Mouse (Mus musculus): Measurements from ENCODE around the gene Ttc3. TPM values are rescaled to one million over a fixed set of nuclear protein-coding genes. Genes with fewer than 3 reads are reported as not detected.

Gene Ttc3
- polyA plus RNA-seq, 1 experiment from 2014 or later = 875 TPM

DNA sequence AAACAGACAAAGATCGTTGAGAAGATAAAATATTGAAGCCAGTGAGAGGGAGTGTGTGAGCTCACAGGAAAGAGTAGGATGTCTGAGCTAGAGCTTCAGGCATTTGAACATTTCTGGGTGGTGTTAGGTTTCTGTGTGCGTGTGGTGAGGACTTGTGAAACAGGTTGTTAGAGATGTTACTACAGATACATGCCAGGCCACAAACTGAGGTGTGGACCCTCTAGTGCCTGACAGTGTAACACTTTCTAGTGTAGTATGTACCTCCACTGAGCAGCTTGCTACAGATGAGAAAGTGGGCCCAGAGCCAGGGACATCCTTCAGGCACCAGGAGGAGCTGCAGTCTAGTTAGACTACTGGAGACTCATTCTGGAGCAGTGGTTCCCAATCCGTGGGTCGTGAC is 31.8 kb downstream of the Ttc3 start:
- Histone ChIP-seq H3K27ac (ENCODE audit: low read length) (no peak overlapping the region), H3K9me3 (ENCODE audit: control insufficient read depth, low read length) (no peaks in the 10 kb centered on the region), H3K27me3 (replicated peaks; ENCODE audit: control insufficient read depth, insufficient read depth, low read length) (no peaks in the 10 kb centered on the region), H3K4me1 (replicated peaks; ENCODE audit: control insufficient read depth, insufficient read depth, low read length) (peaks cover 3% of the 10 kb centered on the region; the same call in 1 of the 2 replicates), H3K4me2 (ENCODE audit: low read length) (no peak overlapping the region), H3K36me3 (ENCODE audit: control insufficient read depth, insufficient read depth) (peaks cover 17% of the 10 kb centered on the region; the same call in 1 of the 2 replicates), H3K4me3 (replicated peaks; ENCODE audit: low read length) (no peak overlapping the region), H3K9ac (replicated peaks; ENCODE audit: low read depth, low read length) (no peak overlapping the region)
- 0 out of 2 replicates have a peak, but pooled peaks have one; percentile 23 for ATAC-seq
- WGBS = 85% methylated on average over 4 of the region's 4 CpGs

DNA sequence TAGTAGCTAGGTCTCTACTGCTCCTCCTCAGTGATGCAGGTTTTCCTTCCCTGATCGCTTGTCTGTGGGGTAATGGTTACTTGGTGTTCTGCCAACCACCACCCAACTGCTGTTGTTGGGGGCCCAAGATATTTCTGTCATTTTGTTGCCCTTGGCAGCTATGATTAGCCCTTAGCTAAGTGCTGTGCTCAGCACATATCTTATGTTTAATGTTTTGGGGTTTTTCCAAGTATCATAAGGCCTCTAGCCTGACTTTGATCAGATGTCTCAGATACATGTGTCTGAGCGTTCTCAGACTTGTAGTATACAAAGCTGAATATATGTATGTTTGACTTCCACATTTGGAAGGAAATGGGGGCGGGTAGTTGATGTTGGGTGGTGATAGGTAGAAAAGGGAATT is 40.9 kb downstream of the Ttc3 start:
- H3K27me3 ChIP-seq (replicated peaks; ENCODE audit: control insufficient read depth, insufficient read depth, low read length) = no peaks in the 10 kb centered on the region
- 83% methylated on average over 3 of the region's 3 CpGs for WGBS
- no peaks in the 10 kb centered on the region for H3K9me3 ChIP-seq (ENCODE audit: control insufficient read depth, low read length)
- no peaks in the 10 kb centered on the region for H3K4me1 ChIP-seq (replicated peaks; ENCODE audit: control insufficient read depth, insufficient read depth, low read length)
- no peak overlapping the region for H3K4me3 ChIP-seq (replicated peaks; ENCODE audit: low read length)
- H3K27ac ChIP-seq (ENCODE audit: low read length) = no peak overlapping the region
- no peak overlapping the region for H3K4me2 ChIP-seq (ENCODE audit: low read length)
- H3K9ac ChIP-seq (replicated peaks; ENCODE audit: low read depth, low read length) = no peak overlapping the region
- ATAC-seq = no peak
- peaks cover 17% of the 10 kb centered on the region; the same call in 1 of the 2 replicates for H3K36me3 ChIP-seq (ENCODE audit: control insufficient read depth, insufficient read depth)

- H3K36me3 ChIP-seq (ENCODE audit: control insufficient read depth, insufficient read depth) = peaks cover 15% of the 10 kb centered on the region
- H3K4me3 ChIP-seq (replicated peaks; ENCODE audit: low read length) = no peak overlapping the region
- no peaks in the 10 kb centered on the region for H3K4me1 ChIP-seq (replicated peaks; ENCODE audit: control insufficient read depth, insufficient read depth, low read length)
- no peaks in the 10 kb centered on the region for H3K27me3 ChIP-seq (replicated peaks; ENCODE audit: control insufficient read depth, insufficient read depth, low read length)
- no peaks in the 10 kb centered on the region for H3K9me3 ChIP-seq (ENCODE audit: control insufficient read depth, low read length)
- no peak overlapping the region for H3K9ac ChIP-seq (replicated peaks; ENCODE audit: low read depth, low read length)
- ATAC-seq = no peak
- H3K4me2 ChIP-seq (ENCODE audit: low read length) = no peak overlapping the region
- H3K27ac ChIP-seq (ENCODE audit: low read length) = no peak overlapping the region
- 93% methylated on average over 2 of the region's 2 CpGs for WGBS
Observed at GRCm38 (mm10) chr16:94412198-94412597, 41.8 kb downstream of the Ttc3 start.

- Histone ChIP-seq H3K4me3 (replicated peaks; ENCODE audit: low read length) (no peak overlapping the region), H3K27ac (ENCODE audit: low read length) (no peak overlapping the region), H3K9me3 (ENCODE audit: control insufficient read depth, low read length) (no peaks in the 10 kb centered on the region), H3K27me3 (replicated peaks; ENCODE audit: control insufficient read depth, insufficient read depth, low read length) (no peaks in the 10 kb centered on the region), H3K36me3 (ENCODE audit: control insufficient read depth, insufficient read depth) (peaks cover 18% of the 10 kb centered on the region), H3K9ac (replicated peaks; ENCODE audit: low read depth, low read length) (no peak overlapping the region), H3K4me2 (ENCODE audit: low read length) (no peak overlapping the region), H3K4me1 (replicated peaks; ENCODE audit: control insufficient read depth, insufficient read depth, low read length) (no peaks in the 10 kb centered on the region)
- 96% methylated on average over 4 of the region's 4 CpGs for WGBS
- peak; percentile 50; the same call in 1 of the 2 replicates for ATAC-seq
Observed at GRCm38 (mm10) chr16:94412760-94413159, 42.3 kb downstream of the Ttc3 start.

- Histone ChIP-seq H3K4me2 (ENCODE audit: low read length) (no peak overlapping the region), H3K9ac (replicated peaks; ENCODE audit: low read depth, low read length) (no peak overlapping the region), H3K36me3 (ENCODE audit: control insufficient read depth, insufficient read depth) (peaks cover 28% of the 10 kb centered on the region), H3K27ac (ENCODE audit: low read length) (no peak overlapping the region), H3K9me3 (ENCODE audit: control insufficient read depth, low read length) (no peaks in the 10 kb centered on the region), H3K4me3 (replicated peaks; ENCODE audit: low read length) (no peak overlapping the region), H3K27me3 (replicated peaks; ENCODE audit: control insufficient read depth, insufficient read depth, low read length) (no peaks in the 10 kb centered on the region), H3K4me1 (replicated peaks; ENCODE audit: control insufficient read depth, insufficient read depth, low read length) (no peaks in the 10 kb centered on the region)
- 91% methylated on average over 6 of the region's 6 CpGs for WGBS
- no peak for ATAC-seq
Observed at GRCm38 (mm10) chr16:94414151-94414550, 43.7 kb downstream of the Ttc3 start.

- ATAC-seq = no peak
- WGBS = 96% methylated on average over 3 of the region's 3 CpGs
- no peaks in the 10 kb centered on the region for H3K4me1 ChIP-seq (replicated peaks; ENCODE audit: control insufficient read depth, insufficient read depth, low read length)
Observed at GRCm38 (mm10) chr16:94420498-94420897, 50.1 kb downstream of the Ttc3 start.

GRCm38 (mm10) chr16:94428948-94429347 is 58.5 kb downstream of the Ttc3 start:
- Histone ChIP-seq H3K4me2 (ENCODE audit: low read length) (no peak overlapping the region), H3K4me1 (replicated peaks; ENCODE audit: control insufficient read depth, insufficient read depth, low read length) (no peaks in the 10 kb centered on the region), H3K9me3 (ENCODE audit: control insufficient read depth, low read length) (no peaks in the 10 kb centered on the region), H3K4me3 (replicated peaks; ENCODE audit: low read length) (no peak overlapping the region), H3K9ac (replicated peaks; ENCODE audit: low read depth, low read length) (no peak overlapping the region), H3K27ac (ENCODE audit: low read length) (no peak overlapping the region), H3K27me3 (replicated peaks; ENCODE audit: control insufficient read depth, insufficient read depth, low read length) (no peaks in the 10 kb centered on the region), H3K36me3 (ENCODE audit: control insufficient read depth, insufficient read depth) (peaks cover 56% of the 10 kb centered on the region)
- no peak for ATAC-seq
- 95% methylated on average over 4 of the region's 4 CpGs for WGBS

More at GRCm38 (mm10) chr16:94420498-94420897, 50.1 kb downstream of the Ttc3 start:
- H3K9ac ChIP-seq (replicated peaks; ENCODE audit: low read depth, low read length) = no peak overlapping the region
- no peak overlapping the region for H3K27ac ChIP-seq (ENCODE audit: low read length)
- H3K27me3 ChIP-seq (replicated peaks; ENCODE audit: control insufficient read depth, insufficient read depth, low read length) = no peaks in the 10 kb centered on the region
- no peaks in the 10 kb centered on the region for H3K9me3 ChIP-seq (ENCODE audit: control insufficient read depth, low read length)
- no peak overlapping the region for H3K4me3 ChIP-seq (replicated peaks; ENCODE audit: low read length)
- H3K36me3 ChIP-seq (ENCODE audit: control insufficient read depth, insufficient read depth) = peaks cover 60% of the 10 kb centered on the region
- H3K4me2 ChIP-seq (ENCODE audit: low read length) = no peak overlapping the region

GRCm38 (mm10) chr16:94435495-94436234 is 65.2 kb downstream of the Ttc3 start:
- Histone ChIP-seq H3K4me2 (ENCODE audit: low read length) (no peak overlapping the region), H3K9ac (replicated peaks; ENCODE audit: low read depth, low read length) (no peak overlapping the region), H3K27me3 (replicated peaks; ENCODE audit: control insufficient read depth, insufficient read depth, low read length) (no peaks in the 10 kb centered on the region), H3K4me1 (replicated peaks; ENCODE audit: control insufficient read depth, insufficient read depth, low read length) (no peaks in the 10 kb centered on the region), H3K4me3 (replicated peaks; ENCODE audit: low read length) (no peak overlapping the region), H3K36me3 (ENCODE audit: control insufficient read depth, insufficient read depth) (peaks cover 63% of the 10 kb centered on the region), H3K9me3 (ENCODE audit: control insufficient read depth, low read length) (no peaks in the 10 kb centered on the region), H3K27ac (ENCODE audit: low read length) (no peak overlapping the region)
- 89% methylated on average over 8 of the region's 8 CpGs for WGBS
- ATAC-seq = no peak

- H3K36me3 ChIP-seq (ENCODE audit: control insufficient read depth, insufficient read depth) = peaks cover 67% of the 10 kb centered on the region
- H3K4me2 ChIP-seq (ENCODE audit: low read length) = no peak overlapping the region
- H3K9me3 ChIP-seq (ENCODE audit: control insufficient read depth, low read length) = no peaks in the 10 kb centered on the region
- no peaks in the 10 kb centered on the region for H3K4me1 ChIP-seq (replicated peaks; ENCODE audit: control insufficient read depth, insufficient read depth, low read length)
- H3K9ac ChIP-seq (replicated peaks; ENCODE audit: low read depth, low read length) = no peak overlapping the region
- ATAC-seq = no peak
- 88% methylated on average over 2 of the region's 2 CpGs for WGBS
- no peaks in the 10 kb centered on the region for H3K27me3 ChIP-seq (replicated peaks; ENCODE audit: control insufficient read depth, insufficient read depth, low read length)
- no peak overlapping the region for H3K27ac ChIP-seq (ENCODE audit: low read length)
- H3K4me3 ChIP-seq (replicated peaks; ENCODE audit: low read length) = no peak overlapping the region
Observed at GRCm38 (mm10) chr16:94436801-94437200, 66.4 kb downstream of the Ttc3 start.

Measured in forebrain, embryonic 16.5 days (tissue).